Mouse (Mus musculus): Measurements from ENCODE around the gene Osbpl6.

GRCm38 (mm10) chr2:76468204-76468603, 61.9 kb downstream of the Osbpl6 start:
- TF ChIP-seq POLR2A (IDR thresholded peaks at IDR 0.05; ENCODE audit: extremely low read depth, insufficient read depth, low read length) (no peak), CTCF (IDR thresholded peaks at IDR 0.05; ENCODE audit: extremely low read depth, insufficient read depth, low read length) (no peak)

Measured in cortical plate, adult 2 months (tissue).